Mouse (Mus musculus) midbrain, postnatal 0 days (tissue): ENCODE data around the gene Tprn. TPM values are rescaled to one million over a fixed set of nuclear protein-coding genes. Genes with fewer than 3 reads are reported as not detected.

ENCODE experiments used
- ATAC-seq: fragments of 200-750 bp; cut with Nextera tagmentation; 2 replicates; pipeline ENCODE4 v1.8.0; 2017; ENCODE audit warnings: moderate number of reproducible peaks, mild to moderate bottlenecking, moderate TSS enrichment, moderate library complexity; ENCODE audit not compliant: low FRiP score
- DNase-seq: peaks from one replicate; pipeline ENCODE4 v3.0.0-alpha.2; 2015; ENCODE audit warnings: low spot score
- H3K27ac ChIP-seq: fragments of 300-500 bp; sonication (generic); 2 replicates; pipeline ENCODE4 v1.5.1; 2014; ENCODE audit warnings: low read depth, mild to moderate bottlenecking, low read length, mixed read lengths
- H3K27me3 ChIP-seq: fragments of 300-500 bp; sonication (generic); 2 replicates; pipeline ENCODE4 v1.6.1; 2014; ENCODE audit warnings: low read length, control low read depth, mixed read lengths; ENCODE audit not compliant: insufficient read depth
- H3K36me3 ChIP-seq: fragments of 300-500 bp; sonication (generic); 2 replicates; pipeline ENCODE4 v1.6.1; 2014; ENCODE audit warnings: low read length, control low read depth, mixed read lengths; ENCODE audit not compliant: insufficient read depth
- H3K4me1 ChIP-seq: fragments of 300-500 bp; sonication (generic); 2 replicates; pipeline ENCODE4 v1.6.1; 2014; ENCODE audit warnings: mild to moderate bottlenecking, control low read depth, antibody characterized with exemption, low read length, mixed read lengths; ENCODE audit not compliant: insufficient read depth
- H3K4me2 ChIP-seq: fragments of 300-500 bp; sonication (generic); 2 replicates; pipeline ENCODE4 v1.6.1; 2014; ENCODE audit warnings: low read depth, mild to moderate bottlenecking, low read length, mixed read lengths; ENCODE audit not compliant: poor library complexity, severe bottlenecking
- H3K4me3 ChIP-seq: fragments of 300-500 bp; sonication (generic); 2 replicates; pipeline ENCODE4 v1.5.1; 2014; ENCODE audit warnings: low read depth, mild to moderate bottlenecking, low read length, moderate library complexity
- H3K9ac ChIP-seq: fragments of 300-500 bp; sonication (generic); replicated peaks from 2 replicates; pipeline ENCODE4 v1.6.1; 2014; ENCODE audit warnings: mild to moderate bottlenecking, low read length, moderate library complexity, mixed read lengths; ENCODE audit not compliant: poor library complexity, severe bottlenecking
- H3K9me3 ChIP-seq: fragments of 300-500 bp; sonication (generic); 2 replicates; pipeline ENCODE4 v1.6.1; 2016; ENCODE audit warnings: low read length, control low read depth
- CTCF ChIP-seq: IDR thresholded peaks from 2 replicates; pipeline ENCODE4 v1.5.1; 2016; ENCODE audit warnings: antibody characterized with exemption, mild to moderate bottlenecking
- WGBS: fragments of 180-500 bp; shearing (Covaris S2); extraction: QIAGEN DNeasy Blood & Tissue Kit; methylation state at CpG from one replicate; pipeline ENCODE4 v1.1.7; 2014; 5-methylcytosine and 5-hydroxymethylcytosine counted together
- polyA plus RNA-seq: library from polyadenylated mRNA; unstranded; fragments of >200 nt; fragmentation: Nextera tagmentation; extraction: Ambion mirVana; gene quantifications from 2 replicates; pipeline ENCODE4 v1.2.1, GENCODE M21; 2015
- total RNA-seq: library from RNA; depleted of rRNA; stranded (reverse); fragments of >200 nt; gene quantifications from 2 replicates; pipeline ENCODE4 v1.2.3, GENCODE M21; 2014

Tprn gene
- total and polyA plus RNA-seq, 2 experiments from 2014 or later, result 18.1 to 45.5 TPM

- Histone ChIP-seq H3K4me1 (peaks cover 11% of the 10 kb centered on the region; the same call in 1 of the 2 replicates), H3K9ac (peak overlapping the region; percentile 29; the same call in 1 of the 2 replicates), H3K27ac (no peak overlapping the region), H3K9me3 (no peaks in the 10 kb centered on the region), H3K4me2 (peak overlapping the region; percentile 50), H3K4me3 (peak overlapping the region; percentile 18), H3K27me3 (peaks cover 45% of the 10 kb centered on the region), H3K36me3 (peaks cover 29% of the 10 kb centered on the region)
- no peak for ATAC-seq
- peak; percentile 49 for DNase-seq
- WGBS, result 0% methylated on average over 18 of the region's 18 CpGs
- no peak for TF ChIP-seq CTCF
These were observed 28.4 kb downstream of the Tprn start for GRCm38 (mm10) chr2:25290816-25291130.

- peaks cover 11% of the 10 kb centered on the region; the same call in 1 of the 2 replicates for H3K4me1 ChIP-seq
- peak overlapping the region; percentile 29; the same call in 1 of the 2 replicates for H3K9ac ChIP-seq
- peaks cover 45% of the 10 kb centered on the region for H3K27me3 ChIP-seq
- no peaks in the 10 kb centered on the region for H3K9me3 ChIP-seq
- H3K4me3 ChIP-seq, result peak overlapping the region; percentile 18
- TF ChIP-seq CTCF, result no peak
- H3K36me3 ChIP-seq, result peaks cover 34% of the 10 kb centered on the region
- WGBS, result 11% methylated on average over 31 of the region's 32 CpGs
- no peak; the same call in 1 of the 2 replicates for ATAC-seq
- peak overlapping the region; percentile 50 for H3K4me2 ChIP-seq
- no peak overlapping the region for H3K27ac ChIP-seq
- DNase-seq, result no peak
These were observed 29.0 kb downstream of the Tprn start for GRCm38 (mm10) chr2:25291184-25292053.

DNA sequence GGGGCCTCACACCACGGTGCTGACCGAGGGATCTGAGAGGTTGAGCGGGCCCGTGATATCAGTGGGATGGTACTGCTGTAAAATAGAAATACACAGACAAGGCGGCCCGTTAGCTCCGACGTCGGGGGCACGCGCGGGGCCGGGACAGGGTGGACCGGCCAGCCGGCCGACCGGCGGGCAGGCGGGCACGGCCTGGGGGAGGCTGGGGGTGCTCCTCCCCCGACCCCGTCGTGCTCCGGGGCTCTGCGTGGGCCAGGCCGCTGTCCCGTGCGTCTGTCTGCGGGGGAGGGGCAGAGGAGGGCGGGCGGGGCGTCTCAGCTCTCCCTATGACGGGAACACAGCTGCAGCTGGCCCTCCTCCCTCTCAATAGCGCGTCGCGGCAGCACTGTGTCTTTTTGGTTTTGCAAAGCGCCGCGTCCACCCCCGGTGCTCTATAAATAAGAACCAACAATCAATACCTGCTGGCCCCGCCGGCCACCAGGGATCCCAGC lies 29.7 kb downstream of the Tprn start:
- 11% methylated on average over 37 of the region's 43 CpGs for WGBS
- Histone ChIP-seq H3K4me1 (peaks cover 11% of the 10 kb centered on the region; the same call in 1 of the 2 replicates), H3K9me3 (no peaks in the 10 kb centered on the region), H3K36me3 (peaks cover 40% of the 10 kb centered on the region), H3K27me3 (peaks cover 45% of the 10 kb centered on the region), H3K9ac (0 out of 2 replicates have a peak overlapping the region, but pooled peaks have one; percentile 9), H3K4me3 (no peak overlapping the region), H3K4me2 (peak overlapping the region; percentile 28; the same call in 1 of the 2 replicates), H3K27ac (no peak overlapping the region)
- no peak for DNase-seq
- ATAC-seq, result no peak
- no peak for TF ChIP-seq CTCF

- no peak overlapping the region for H3K4me2 ChIP-seq
- DNase-seq, result peak; percentile 62
- H3K4me1 ChIP-seq, result peaks cover 11% of the 10 kb centered on the region; the same call in 1 of the 2 replicates
- no peak for ATAC-seq
- peaks cover 45% of the 10 kb centered on the region for H3K36me3 ChIP-seq
- H3K9me3 ChIP-seq, result no peaks in the 10 kb centered on the region
- H3K27ac ChIP-seq, result no peak overlapping the region
- peak; percentile 84 for TF ChIP-seq CTCF
- H3K4me3 ChIP-seq, result no peak overlapping the region
- H3K27me3 ChIP-seq, result peaks cover 45% of the 10 kb centered on the region
- no peak overlapping the region for H3K9ac ChIP-seq
- WGBS, result 0% methylated on average over 1 of the region's 1 CpGs
These were observed 30.4 kb downstream of the Tprn start for GRCm38 (mm10) chr2:25292856-25293255.

- Histone ChIP-seq H3K27ac (no peak overlapping the region), H3K27me3 (peaks cover 45% of the 10 kb centered on the region), H3K36me3 (peaks cover 52% of the 10 kb centered on the region), H3K4me3 (no peak overlapping the region), H3K9ac (no peak overlapping the region), H3K4me1 (peaks cover 11% of the 10 kb centered on the region; the same call in 1 of the 2 replicates), H3K4me2 (no peak overlapping the region), H3K9me3 (no peaks in the 10 kb centered on the region)
- DNase-seq (no peak), ATAC-seq (no peak)
- 79% methylated on average over 9 of the region's 9 CpGs for WGBS
- no peak for TF ChIP-seq CTCF
These were observed 31.3 kb downstream of the Tprn start for GRCm38 (mm10) chr2:25293706-25294105.

- Histone ChIP-seq H3K9me3 (no peaks in the 10 kb centered on the region), H3K36me3 (peaks cover 49% of the 10 kb centered on the region), H3K4me2 (no peak overlapping the region), H3K4me1 (no peaks in the 10 kb centered on the region), H3K27me3 (peaks cover 20% of the 10 kb centered on the region), H3K9ac (no peak overlapping the region), H3K4me3 (no peak overlapping the region), H3K27ac (no peak overlapping the region)
- DNase-seq (no peak), ATAC-seq (no peak)
- 76% methylated on average over 8 of the region's 8 CpGs for WGBS
- TF ChIP-seq CTCF, result no peak
These were observed 34.7 kb downstream of the Tprn start for GRCm38 (mm10) chr2:25297093-25297492.
